Mouse (Mus musculus): ENCODE data around the gene Spats2.
"Not testable (repeated sequence)": the region's sequence is repeated elsewhere in the genome, so short reads cannot be mapped to it uniquely, and the experiment has no call there.

Spats2 gene

DNA sequence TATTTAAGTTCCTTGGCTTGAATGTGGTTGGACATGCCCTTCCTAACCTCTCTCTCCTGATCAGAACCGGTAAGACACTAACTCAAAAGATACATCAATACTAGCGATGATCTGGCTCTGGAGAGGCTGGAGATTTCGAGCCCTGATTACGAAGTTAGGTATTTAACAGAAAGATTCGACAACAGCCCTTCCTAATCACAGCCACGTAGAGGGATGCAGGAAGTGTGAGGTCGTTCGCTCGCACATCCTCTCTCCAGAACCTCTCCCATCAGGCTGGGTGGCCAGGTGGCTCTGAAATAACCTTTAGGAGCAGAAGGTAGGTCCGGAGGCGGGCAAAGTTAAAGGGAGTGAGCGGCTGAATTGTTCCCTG, at the start of gene Spats2:
Spats2 (plus strand) TSS at position 206 of the 370 bp plus-strand sequence.
- no peak for DNase-seq (ENCODE audit: low spot score in 2 of 2)

GRCm38 (mm10) chr15:99076011-99076410, 49.7 kb upstream of the Spats2 start:
- not testable (repeated sequence) for DNase-seq (ENCODE audit: low spot score in 2 of 2)

GRCm38 (mm10) chr15:99078181-99078910, 47.4 kb upstream of the Spats2 start:
- no peak for DNase-seq (ENCODE audit: low spot score in 2 of 2)

DNA sequence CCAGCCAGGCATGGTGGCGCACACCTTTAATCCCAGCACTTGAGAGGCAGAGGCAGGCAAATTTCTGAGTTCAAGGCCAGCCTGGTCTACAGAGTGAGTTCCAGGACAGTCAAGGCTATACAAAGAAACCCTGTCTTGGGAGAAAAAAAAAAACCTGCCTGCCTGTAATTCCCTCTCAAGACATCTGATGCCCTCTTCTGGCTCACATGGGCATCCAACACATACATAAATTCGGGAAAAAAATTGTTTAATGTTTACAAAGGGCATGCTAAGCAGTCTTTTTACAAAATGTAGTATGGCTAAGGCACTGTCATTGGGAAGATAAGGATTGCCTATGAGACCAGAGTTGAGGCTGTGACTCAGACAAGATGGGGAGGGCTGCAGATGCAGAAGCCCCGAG, 45.9 kb upstream of the Spats2 start:
- no peak for DNase-seq (ENCODE audit: low spot score in 2 of 2)

DNA sequence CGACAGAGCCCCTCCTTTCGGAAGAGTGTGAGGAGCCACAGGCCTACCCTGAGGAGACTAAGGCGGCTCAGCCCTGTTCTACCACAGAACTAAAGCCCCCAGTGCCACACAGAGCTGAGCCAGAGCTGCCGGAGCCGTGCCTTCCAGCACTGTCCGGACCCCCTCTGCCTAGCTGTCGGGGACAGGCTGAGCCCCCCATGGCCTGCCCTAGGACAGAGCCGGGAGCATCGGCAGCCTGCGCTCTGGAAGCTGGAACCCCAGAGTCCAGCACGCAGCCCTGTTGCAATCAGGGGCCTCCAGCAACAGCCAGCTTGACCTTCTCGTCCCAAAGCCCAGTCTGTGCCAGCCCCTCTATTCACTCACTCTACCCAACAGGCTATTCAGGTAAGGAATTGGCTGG, 43.4 kb upstream of the Spats2 start:
- DNase-seq (ENCODE audit: low spot score in 2 of 2) = no peak

DNA sequence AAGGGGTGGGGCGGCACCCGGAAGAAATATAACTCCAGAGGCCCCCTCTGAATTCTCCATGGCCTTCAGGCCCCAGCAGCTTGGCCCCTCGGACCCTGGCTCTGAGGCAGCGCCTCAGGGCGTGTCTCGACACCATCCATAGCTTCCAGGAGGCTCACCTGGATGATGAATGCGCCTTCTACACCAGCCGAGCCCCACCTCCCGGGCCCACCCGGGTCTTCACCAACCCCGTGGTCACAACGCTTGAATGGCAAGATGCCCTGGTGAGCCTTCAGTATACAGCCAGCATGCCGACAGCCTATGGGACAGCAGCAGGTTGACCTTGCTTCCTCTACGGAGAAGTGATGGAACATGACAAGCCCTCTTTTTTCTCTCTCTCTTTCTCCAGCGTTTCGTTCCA, 42.9 kb upstream of the Spats2 start:
- no peak for DNase-seq (ENCODE audit: low spot score in 2 of 2)

DNA sequence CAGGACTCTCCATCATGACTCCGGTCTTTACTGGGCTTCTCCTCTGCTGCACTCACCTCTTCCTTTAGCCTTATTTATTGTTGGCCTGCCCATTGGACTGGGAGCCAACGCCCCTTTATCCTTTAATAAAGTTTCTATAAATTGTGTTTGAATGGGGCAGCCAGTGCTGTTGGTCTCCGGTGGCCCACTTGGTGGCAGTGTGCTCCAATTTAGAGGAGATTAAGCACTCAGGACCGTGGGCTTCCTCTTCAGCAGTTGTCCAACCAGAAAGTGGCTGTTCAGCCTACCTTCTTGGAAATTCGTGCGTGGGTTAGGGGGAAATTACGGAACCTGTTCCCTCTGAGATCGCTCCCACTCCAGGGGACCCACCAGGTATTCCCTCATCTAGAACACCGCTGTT, 42.5 kb upstream of the Spats2 start:
- peak in 1 of 2 experiments; percentile 33 for DNase-seq (ENCODE audit: low spot score in 2 of 2)

GRCm38 (mm10) chr15:99083867-99084557, 41.7 kb upstream of the Spats2 start:
- no peak for DNase-seq (ENCODE audit: low spot score in 2 of 2)

DNA sequence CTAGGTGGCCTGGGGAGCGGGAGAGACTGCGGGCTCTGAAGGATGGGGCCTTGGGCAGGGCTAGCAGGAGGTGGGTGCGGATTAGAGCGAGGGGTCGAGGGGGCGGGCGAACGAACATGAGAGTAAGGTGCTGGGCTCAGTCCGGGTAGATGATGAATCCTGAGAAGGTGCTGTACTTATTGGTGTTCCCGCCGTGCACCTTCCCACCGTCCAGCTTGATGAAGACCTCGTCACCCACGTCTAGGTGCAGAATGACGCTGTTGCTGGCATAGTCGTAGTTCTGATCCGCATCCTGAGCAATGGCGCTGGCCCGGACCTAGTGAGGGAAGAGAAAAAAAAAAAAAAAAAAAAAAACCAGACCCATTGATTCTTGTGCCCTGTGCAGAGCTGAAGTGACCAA, 41.1 kb upstream of the Spats2 start:
- no peak for DNase-seq (ENCODE audit: low spot score in 2 of 2)

GRCm38 (mm10) chr15:99085997-99086396, 39.7 kb upstream of the Spats2 start:
- no peak for DNase-seq (ENCODE audit: low spot score in 2 of 2)

DNA sequence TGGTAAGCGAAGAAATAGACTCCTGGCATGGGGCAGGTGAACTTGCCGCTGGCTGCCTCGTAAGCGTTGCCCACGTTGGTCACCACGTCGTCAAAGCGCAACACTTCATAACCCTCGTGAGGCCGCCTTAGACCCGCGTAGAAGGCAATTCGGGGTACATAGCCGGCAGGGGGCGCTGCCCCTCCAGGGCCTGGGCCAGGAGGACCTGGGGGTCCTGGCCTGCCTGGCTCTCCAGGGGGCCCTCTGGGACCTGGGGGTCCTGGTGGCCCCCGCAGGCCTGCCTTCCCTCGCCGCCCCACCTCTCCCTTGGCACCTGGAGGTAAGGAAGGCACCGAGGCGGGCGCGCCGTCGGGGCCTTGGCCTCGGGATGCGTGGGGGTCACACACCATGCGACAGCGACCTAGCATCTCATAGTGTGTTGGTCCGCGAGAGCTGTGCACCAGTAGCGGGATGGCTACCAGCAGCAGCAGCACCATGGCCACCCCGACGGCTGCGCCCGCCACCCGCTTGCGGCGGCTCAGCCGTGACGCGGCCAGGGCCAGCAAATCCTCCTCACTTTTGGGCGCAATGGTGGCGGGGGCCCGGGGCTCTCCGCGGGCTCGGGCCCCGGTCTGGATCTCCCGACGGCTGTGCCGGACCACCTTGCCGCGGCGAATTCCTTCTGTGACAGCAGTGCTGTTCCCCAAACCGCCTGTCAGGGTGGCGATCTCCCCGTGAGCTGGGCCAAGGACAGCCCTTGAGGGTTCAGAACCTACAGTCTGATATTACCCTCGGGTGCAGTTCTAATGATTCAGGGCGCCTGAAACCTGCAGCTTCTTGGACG, 38.3 kb upstream of the Spats2 start, which contains the start of gene C1ql4:
C1ql4 (minus strand) TSS at position 565 of the 823 bp plus-strand sequence.
- DNase-seq (ENCODE audit: low spot score in 2 of 2) = no peak

GRCm38 (mm10) chr15:99088292-99088691, 37.4 kb upstream of the Spats2 start:
- DNase-seq (ENCODE audit: low spot score in 2 of 2) = peak; percentile 44 to 53

DNA sequence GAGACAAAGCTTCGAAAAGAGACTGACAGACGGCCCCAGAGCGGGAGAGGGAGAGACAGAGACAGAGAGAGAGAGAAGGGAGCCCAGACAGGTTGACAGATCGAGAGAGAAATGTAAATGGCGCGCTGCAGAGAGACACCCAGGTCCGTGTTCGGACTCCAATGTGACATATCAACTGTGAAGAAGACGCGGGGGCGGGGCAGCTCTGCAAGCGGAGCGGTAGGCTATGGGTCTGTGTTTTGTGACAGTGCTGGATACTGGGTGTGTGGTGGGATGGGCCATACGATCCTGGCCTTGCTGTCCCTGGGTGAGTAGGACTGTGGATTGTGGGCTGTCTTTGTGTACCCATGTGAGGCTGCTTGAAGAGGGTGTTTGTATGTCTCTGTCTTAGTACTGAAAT, 36.6 kb upstream of the Spats2 start:
- no peak for DNase-seq (ENCODE audit: low spot score in 2 of 2)

DNA sequence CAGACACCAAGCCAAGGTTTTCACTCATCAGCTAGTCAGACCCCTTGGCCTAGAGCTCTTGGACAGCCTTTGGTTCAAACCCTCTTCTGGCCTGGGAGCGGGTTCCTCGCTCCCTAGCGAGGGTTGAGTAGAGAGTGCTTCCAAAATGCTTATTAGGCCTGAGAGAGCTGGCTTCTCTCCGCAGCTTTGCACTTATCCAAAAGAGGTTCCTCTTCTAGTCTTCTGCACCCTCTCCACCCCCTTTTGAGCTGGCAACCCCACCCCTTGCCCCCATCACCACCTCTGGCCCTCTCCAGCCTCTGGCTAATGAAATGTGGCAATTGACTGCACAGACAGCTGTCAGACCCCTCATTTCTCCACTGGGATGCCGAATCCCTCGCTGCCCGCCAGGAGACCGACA, 32.8 kb upstream of the Spats2 start, which contains the start of gene Dnajc22:
Dnajc22 (plus strand) TSS at position 301 of the 400 bp plus-strand sequence.
- DNase-seq (ENCODE audit: low spot score in 2 of 2) = no peak

GRCm38 (mm10) chr15:99093291-99094258, 32.1 kb upstream of the Spats2 start:
- no peak for DNase-seq (ENCODE audit: low spot score in 2 of 2)

DNA sequence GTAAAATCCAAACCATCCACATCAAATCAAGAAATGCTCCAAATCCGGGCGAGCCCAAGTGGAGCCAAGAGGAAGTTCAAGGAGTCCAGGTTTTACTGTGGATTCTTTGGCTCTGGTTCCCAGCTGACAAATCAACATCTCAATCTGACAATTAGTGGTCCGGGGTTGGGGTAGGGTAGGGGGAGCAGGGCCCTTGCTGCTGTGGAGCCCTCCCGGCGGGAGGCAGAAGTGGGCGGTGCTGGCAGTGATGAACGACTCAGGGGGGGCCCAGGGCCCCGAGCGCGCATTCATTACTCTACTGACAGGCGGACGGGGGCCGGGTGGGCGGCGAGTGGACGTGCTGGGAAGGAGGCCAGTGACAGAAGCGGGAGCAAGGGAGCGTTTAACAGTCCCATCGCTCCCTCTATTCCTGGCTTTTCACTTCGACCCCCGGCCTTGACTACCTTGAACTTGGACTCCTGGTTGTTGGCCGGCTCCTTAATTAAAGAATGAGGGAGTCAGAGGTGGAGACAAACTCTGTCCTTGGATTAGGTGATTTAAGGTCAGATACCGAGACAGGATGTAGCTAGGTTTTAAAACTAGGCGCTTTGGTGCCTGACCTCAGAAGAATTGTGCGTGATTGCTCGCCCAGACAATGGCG, 31.0 kb upstream of the Spats2 start:
- no peak for DNase-seq (ENCODE audit: low spot score in 2 of 2)

- no peak for DNase-seq (ENCODE audit: low spot score in 2 of 2)
Measured at GRCm38 (mm10) chr15:99095356-99095755, 30.4 kb upstream of the Spats2 start.

DNA sequence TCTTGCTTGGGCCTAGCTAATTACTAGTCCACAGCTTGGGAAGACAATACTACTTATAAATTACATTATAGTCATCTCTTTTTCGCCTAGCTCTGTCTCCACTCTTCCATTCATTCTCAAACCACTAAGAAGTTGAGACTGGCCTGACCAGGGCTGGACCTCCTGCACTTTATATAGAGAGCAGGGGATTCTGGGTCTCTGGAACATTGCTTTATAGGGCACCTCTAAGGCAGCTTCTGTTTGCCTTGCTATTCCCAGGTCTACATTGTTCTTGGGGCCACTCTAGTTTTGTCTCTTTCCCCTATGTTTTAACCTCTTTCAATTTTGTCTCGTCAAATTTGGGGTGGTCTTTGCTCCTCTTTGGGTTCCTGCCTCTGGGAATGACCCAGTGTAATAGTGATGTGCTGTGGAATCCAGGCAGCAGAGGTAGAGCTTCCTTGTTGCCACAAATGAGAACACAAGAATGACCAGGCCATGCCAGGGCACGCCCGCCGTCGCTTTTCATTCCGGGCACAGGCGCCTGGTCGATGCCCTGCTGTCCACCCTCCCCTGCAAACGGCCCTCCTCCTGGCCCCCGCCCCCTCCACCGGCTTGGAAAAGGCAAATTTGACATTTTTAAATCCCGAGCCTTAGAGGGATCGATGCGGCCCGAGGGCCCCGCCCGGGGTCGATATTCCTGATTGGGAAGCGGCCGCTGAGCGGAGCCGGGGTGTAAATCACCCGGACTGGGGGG, 29.5 kb upstream of the Spats2 start:
- DNase-seq (ENCODE audit: low spot score in 2 of 2) = no peak

DNA sequence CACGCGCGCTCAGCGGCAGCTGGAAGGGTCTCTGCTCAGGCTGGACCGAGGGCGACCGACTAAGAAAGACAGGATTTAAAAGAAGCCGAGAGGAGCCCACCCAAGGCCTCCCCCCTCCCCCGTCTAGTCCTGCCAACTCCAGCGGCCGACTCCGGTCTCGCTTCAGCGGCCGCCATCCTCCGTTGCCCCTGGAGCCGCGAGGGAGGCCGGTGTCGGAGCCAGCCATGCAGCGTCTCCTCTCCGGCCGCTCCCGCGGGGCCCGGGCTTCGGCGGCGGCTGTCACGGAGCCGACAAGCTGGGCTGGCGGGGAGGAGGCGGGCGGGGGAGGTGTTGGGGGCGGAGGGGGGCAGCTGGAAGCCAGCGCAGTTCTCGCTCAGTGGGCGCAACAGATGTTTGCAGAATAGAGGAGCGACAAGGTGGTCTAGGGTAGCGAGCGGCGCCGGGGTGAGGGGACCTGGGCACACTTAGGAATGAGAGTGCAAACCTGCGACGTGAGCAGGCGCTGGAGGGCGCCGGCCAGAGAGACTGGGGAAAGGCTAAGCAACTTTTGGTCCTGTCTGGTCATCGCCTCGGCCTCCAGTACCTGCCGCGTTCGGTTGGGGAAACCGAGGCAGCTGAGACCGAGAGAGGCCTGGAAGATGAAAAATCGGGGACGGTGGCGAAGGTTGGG, 28.8 kb upstream of the Spats2 start:
- no peak for DNase-seq (ENCODE audit: low spot score in 2 of 2)

All from spleen, postnatal 36 days (tissue).